Mouse (Mus musculus) kidney, adult 8-10 months (tissue): Measurements from ENCODE around the gene Gm12216.
A peak's percentile ranks its signal among the peaks of the same experiment; 100 is the strongest.

Experiments used
- DNase-seq, 2 experiments: peaks; one replicate each; pipeline ENCODE4 v3.0.0; 2022

The Gm12216 gene

GRCm38 (mm10) chr11:53794671-53795557 is 64.1 kb downstream of the Gm12216 start:
- peak; percentile 49 to 57 for DNase-seq

- peak in 1 of 2 experiments; percentile 28 for DNase-seq
Observed at GRCm38 (mm10) chr11:53794015-53794414, 65.0 kb downstream of the Gm12216 start.

GRCm38 (mm10) chr11:53792986-53793385 is 66.1 kb downstream of the Gm12216 start:
- DNase-seq, result no peak

- DNase-seq, result no peak
Observed at GRCm38 (mm10) chr11:53789277-53789676, 69.8 kb downstream of the Gm12216 start.

GRCm38 (mm10) chr11:53788196-53788595 is 70.9 kb downstream of the Gm12216 start:
- DNase-seq, result peak; percentile 46 to 58

GRCm38 (mm10) chr11:53786058-53787031 is 72.7 kb downstream of the Gm12216 start:
- no peak for DNase-seq

- DNase-seq, result no peak
Observed at GRCm38 (mm10) chr11:53785311-53785936, 73.6 kb downstream of the Gm12216 start.

- no peak for DNase-seq
Observed at GRCm38 (mm10) chr11:53783288-53783687, 75.8 kb downstream of the Gm12216 start.

GRCm38 (mm10) chr11:53781964-53782363 is 77.1 kb downstream of the Gm12216 start:
- no peak for DNase-seq

GRCm38 (mm10) chr11:53781201-53781775 is 77.8 kb downstream of the Gm12216 start:
- no peak for DNase-seq

GRCm38 (mm10) chr11:53780262-53780661 is 78.8 kb downstream of the Gm12216 start:
- DNase-seq, result no peak

- no peak for DNase-seq
Observed at GRCm38 (mm10) chr11:53779808-53780207, 79.2 kb downstream of the Gm12216 start.

- DNase-seq, result no peak
Observed at GRCm38 (mm10) chr11:53778455-53778854, 80.6 kb downstream of the Gm12216 start.

- no peak for DNase-seq
Observed at GRCm38 (mm10) chr11:53777736-53778135, 81.3 kb downstream of the Gm12216 start.

- DNase-seq, result no peak
Observed at GRCm38 (mm10) chr11:53774659-53775255, 84.3 kb downstream of the Gm12216 start.

- DNase-seq, result no peak
Observed at GRCm38 (mm10) chr11:53773641-53774360, 85.3 kb downstream of the Gm12216 start.

- no peak for DNase-seq
Observed at GRCm38 (mm10) chr11:53773087-53773486, 86.0 kb downstream of the Gm12216 start, which contains the start of gene Gm17334. Gm17334 (minus strand) TSS chr11:53773187.

GRCm38 (mm10) chr11:53772536-53772935 is 86.5 kb downstream of the Gm12216 start:
- DNase-seq, result no peak

- DNase-seq, result no peak
Observed at GRCm38 (mm10) chr11:53771001-53771744, 87.9 kb downstream of the Gm12216 start.

GRCm38 (mm10) chr11:53770125-53770791 is 88.8 kb downstream of the Gm12216 start:
- peak; percentile 57 to 63 for DNase-seq
